Mouse (Mus musculus) megakaryocyte, embryonic 14.5 days (primary cell): ENCODE data around the gene Cacna1h. TPM values are rescaled to one million over a fixed set of nuclear protein-coding genes. Genes with fewer than 3 reads are reported as not detected.

Source experiments
- H3K27me3 ChIP-seq: replicated peaks from 2 replicates; pipeline ENCODE3; 2012; ENCODE audit warnings: inconsistent platforms
- H3K36me3 ChIP-seq: replicated peaks from 2 replicates; pipeline ENCODE3; 2012; ENCODE audit warnings: low read length, inconsistent platforms, mixed read lengths
- H3K4me1 ChIP-seq: 2 replicates; pipeline ENCODE4 v1.6.1; 2012; ENCODE audit warnings: inconsistent platforms
- H3K4me3 ChIP-seq: replicated peaks from 2 replicates; pipeline ENCODE3; 2012; ENCODE audit warnings: moderate library complexity, mild to moderate bottlenecking, inconsistent platforms
- H3K9me3 ChIP-seq: 2 replicates; pipeline ENCODE4 v1.6.1; 2012; ENCODE audit warnings: inconsistent platforms
- FLI1 ChIP-seq: IDR thresholded peaks from 2 replicates; pipeline ENCODE4 v1.6.1; 2012; ENCODE audit warnings: low read length, inconsistent platforms, mixed read lengths
- GATA1 ChIP-seq: IDR thresholded peaks from 3 replicates; pipeline ENCODE4 v1.6.1; 2012; ENCODE audit warnings: mixed read lengths, low read length, inconsistent platforms, borderline replicate concordance
- polyA plus RNA-seq: library from polyadenylated mRNA; stranded (reverse); fragments of >175 nt; gene quantifications from 2 replicates; pipeline ENCODE4 v1.2.3, GENCODE M21; 2012; ENCODE audit warnings: low replicate concordance; ENCODE audit not compliant: insufficient read depth

Gene Cacna1h
- polyA plus RNA-seq, 1 experiment: not detected

DNA sequence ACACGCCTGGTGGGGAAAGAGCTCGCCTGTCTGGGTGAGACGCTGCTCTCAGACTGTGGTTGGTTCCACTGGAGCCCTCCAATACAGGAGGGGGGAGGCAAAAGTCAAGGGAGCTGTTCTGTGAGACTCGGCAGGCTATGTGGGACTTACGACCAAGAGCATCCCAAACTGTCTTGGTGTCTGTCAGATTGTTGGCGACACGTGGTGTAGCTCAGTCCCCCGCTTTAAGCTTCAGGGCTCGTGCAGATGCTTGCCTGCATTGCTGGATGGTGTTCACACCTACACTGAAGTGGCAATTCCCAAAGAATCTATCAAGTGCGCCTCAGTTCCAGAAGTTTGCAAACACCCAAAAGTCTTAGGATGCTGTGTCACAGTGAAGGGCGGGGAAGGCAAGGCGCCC lies 14.3 kb upstream of the Cacna1h start:
- Histone ChIP-seq H3K4me1 (no peaks in the 10 kb centered on the region), H3K27me3 (peaks cover 85% of the 10 kb centered on the region), H3K9me3 (no peaks in the 10 kb centered on the region), H3K4me3 (no peak overlapping the region), H3K36me3 (no peaks in the 10 kb centered on the region)
- TF ChIP-seq FLI1: no peak
- no peak for TF ChIP-seq GATA1

DNA sequence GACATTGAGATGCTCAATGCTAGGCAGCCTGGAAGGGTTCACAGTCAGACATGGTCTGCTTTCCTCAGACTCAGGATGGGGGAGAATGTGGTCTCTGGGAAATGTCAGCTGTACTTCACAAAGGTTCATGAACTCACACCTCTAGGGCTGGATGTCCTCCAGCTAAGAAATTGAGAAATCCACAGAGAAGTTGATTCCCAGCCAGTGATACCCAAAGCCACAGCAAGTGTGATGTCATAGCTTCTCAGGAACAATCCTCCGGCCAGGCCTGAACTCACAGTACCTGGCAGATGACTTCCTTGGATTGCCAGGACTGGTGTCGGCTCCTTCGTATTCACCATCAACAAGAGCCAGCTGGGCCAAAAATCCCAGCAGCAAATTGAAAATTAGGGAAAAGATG lies 12.3 kb upstream of the Cacna1h start:
- Histone ChIP-seq H3K4me1 (no peaks in the 10 kb centered on the region), H3K36me3 (no peaks in the 10 kb centered on the region), H3K27me3 (peaks cover 85% of the 10 kb centered on the region), H3K4me3 (no peak overlapping the region), H3K9me3 (no peaks in the 10 kb centered on the region)
- no peak for TF ChIP-seq FLI1
- TF ChIP-seq GATA1: no peak

- TF ChIP-seq FLI1 (no peak), GATA1 (no peak)
- H3K9me3 ChIP-seq: no peaks in the 10 kb centered on the region
- H3K4me3 ChIP-seq: no peak overlapping the region
- peaks cover 85% of the 10 kb centered on the region for H3K27me3 ChIP-seq
- no peaks in the 10 kb centered on the region for H3K36me3 ChIP-seq
- no peaks in the 10 kb centered on the region for H3K4me1 ChIP-seq
Observed at GRCm38 (mm10) chr17:25445074-25445473, 11.5 kb upstream of the Cacna1h start.

DNA sequence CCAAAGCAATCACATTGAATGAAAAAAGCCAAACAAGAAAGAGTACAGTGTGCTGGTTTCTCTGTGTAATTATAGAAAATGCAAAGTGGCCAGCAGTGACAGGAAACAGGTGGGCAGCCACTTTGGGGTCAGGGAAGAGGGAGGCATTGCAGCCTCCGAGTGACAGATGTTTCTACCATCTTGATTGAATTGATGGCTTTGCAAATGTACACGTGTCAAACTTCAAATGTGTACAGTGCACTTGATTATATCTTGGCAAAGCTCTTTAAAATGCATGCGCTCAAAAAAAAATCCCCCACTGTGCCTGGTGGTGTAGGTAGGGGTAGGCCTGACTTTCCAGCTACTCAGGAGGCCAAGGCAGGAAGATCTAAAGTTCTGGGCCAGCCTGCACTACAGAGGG lies 9.3 kb upstream of the Cacna1h start:
- peaks cover 2% of the 10 kb centered on the region; the same call in 1 of the 2 replicates for H3K9me3 ChIP-seq
- H3K4me3 ChIP-seq: no peak overlapping the region
- H3K27me3 ChIP-seq: peaks cover 77% of the 10 kb centered on the region
- TF ChIP-seq FLI1: no peak
- no peak for TF ChIP-seq GATA1
- no peaks in the 10 kb centered on the region for H3K4me1 ChIP-seq
- no peaks in the 10 kb centered on the region for H3K36me3 ChIP-seq

- H3K36me3 ChIP-seq: no peaks in the 10 kb centered on the region
- no peaks in the 10 kb centered on the region for H3K4me1 ChIP-seq
- no peak overlapping the region for H3K4me3 ChIP-seq
- peaks cover 76% of the 10 kb centered on the region for H3K27me3 ChIP-seq
- peaks cover 4% of the 10 kb centered on the region; the same call in 1 of the 2 replicates for H3K9me3 ChIP-seq
- TF ChIP-seq FLI1: no peak
- no peak for TF ChIP-seq GATA1
Observed at GRCm38 (mm10) chr17:25441417-25441816, 7.8 kb upstream of the Cacna1h start.

DNA sequence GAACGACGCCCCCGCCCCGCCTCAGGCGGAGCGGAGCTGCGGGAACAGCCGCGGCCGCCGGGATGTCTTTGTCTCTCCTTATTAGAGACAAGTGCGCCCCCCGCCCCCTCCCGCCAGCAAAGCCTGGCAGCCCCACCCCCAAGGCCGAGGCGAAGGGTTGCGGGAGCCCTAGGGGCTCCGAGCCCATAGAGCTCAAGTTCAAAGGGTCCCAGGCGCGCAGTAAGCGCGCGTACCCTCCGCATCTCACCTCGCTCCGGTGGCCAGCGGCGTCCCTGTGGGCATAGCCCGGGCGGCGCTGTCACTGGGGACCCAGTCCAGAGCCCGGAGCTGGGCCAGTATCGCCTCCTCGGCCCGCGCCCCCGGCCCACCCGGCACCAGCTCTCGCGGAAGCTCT lies 363 bp downstream of the Cacna1h start:
- Histone ChIP-seq H3K4me3 (no peak overlapping the region), H3K4me1 (peaks cover 14% of the 10 kb centered on the region), H3K27me3 (peaks cover 95% of the 10 kb centered on the region), H3K9me3 (peaks cover 4% of the 10 kb centered on the region; the same call in 1 of the 2 replicates), H3K36me3 (no peaks in the 10 kb centered on the region)
- no peak for TF ChIP-seq FLI1
- TF ChIP-seq GATA1: no peak

GRCm38 (mm10) chr17:25432433-25433181 lies 976 bp downstream of the Cacna1h start:
- Histone ChIP-seq H3K9me3 (no peaks in the 10 kb centered on the region), H3K27me3 (peaks cover 96% of the 10 kb centered on the region), H3K4me1 (peaks cover 14% of the 10 kb centered on the region), H3K36me3 (no peaks in the 10 kb centered on the region), H3K4me3 (no peak overlapping the region)
- TF ChIP-seq GATA1 (no peak), FLI1 (no peak)

- peaks cover 99% of the 10 kb centered on the region for H3K27me3 ChIP-seq
- H3K9me3 ChIP-seq: no peaks in the 10 kb centered on the region
- no peaks in the 10 kb centered on the region for H3K36me3 ChIP-seq
- peaks cover 14% of the 10 kb centered on the region for H3K4me1 ChIP-seq
- TF ChIP-seq GATA1 (no peak), FLI1 (no peak)
- H3K4me3 ChIP-seq: no peak overlapping the region
Observed at GRCm38 (mm10) chr17:25430534-25430933, 3.0 kb downstream of the Cacna1h start.

- TF ChIP-seq GATA1 (no peak), FLI1 (no peak)
- peaks cover 95% of the 10 kb centered on the region for H3K27me3 ChIP-seq
- H3K4me3 ChIP-seq: no peak overlapping the region
- H3K36me3 ChIP-seq: no peaks in the 10 kb centered on the region
- peaks cover 14% of the 10 kb centered on the region for H3K4me1 ChIP-seq
- no peaks in the 10 kb centered on the region for H3K9me3 ChIP-seq
Observed at GRCm38 (mm10) chr17:25429886-25430285, 3.7 kb downstream of the Cacna1h start.

- peaks cover 13% of the 10 kb centered on the region for H3K4me1 ChIP-seq
- H3K9me3 ChIP-seq: no peaks in the 10 kb centered on the region
- H3K27me3 ChIP-seq: peaks cover 95% of the 10 kb centered on the region
- H3K36me3 ChIP-seq: no peaks in the 10 kb centered on the region
- no peak overlapping the region for H3K4me3 ChIP-seq
- TF ChIP-seq GATA1 (no peak), FLI1 (no peak)
Observed at GRCm38 (mm10) chr17:25429240-25429639, 4.3 kb downstream of the Cacna1h start.

- Histone ChIP-seq H3K9me3 (no peaks in the 10 kb centered on the region), H3K36me3 (no peaks in the 10 kb centered on the region), H3K4me1 (no peaks in the 10 kb centered on the region), H3K27me3 (peaks cover 93% of the 10 kb centered on the region), H3K4me3 (no peak overlapping the region)
- TF ChIP-seq GATA1: no peak
- no peak for TF ChIP-seq FLI1
Observed at GRCm38 (mm10) chr17:25427441-25427840, 6.1 kb downstream of the Cacna1h start.
